8 mouse cellular contexts compared by ENCODE assay signal in the genomic region with DNA sequence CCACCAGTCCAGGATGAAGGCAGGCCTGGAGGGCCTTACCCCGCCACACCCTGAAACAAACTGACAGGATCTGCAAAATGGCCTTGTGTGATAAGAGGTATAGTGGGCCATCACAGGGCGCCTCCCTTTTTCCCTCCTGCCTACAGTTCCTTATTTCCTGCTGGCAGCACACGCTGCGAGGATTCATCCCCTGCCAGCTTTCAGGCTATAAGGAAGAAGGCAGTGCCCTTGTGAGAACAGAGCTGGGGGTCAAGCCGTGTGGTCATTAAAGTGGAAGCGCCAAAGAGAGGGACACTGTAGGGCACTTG. TPM values are rescaled to one million over a fixed set of nuclear protein-coding genes. Genes with fewer than 3 reads are reported as not detected.
DNase-seq lines count a peak whose midpoint lies in the region; ATAC-seq and TF ChIP-seq lines count a peak whose summit lies in the region.

No protein-coding gene starts in this region.

- H3K27me3 ChIP-seq in embryonic facial prominence, embryonic 12.5 days = no peaks in the 10 kb centered on the region
- no peaks in the 10 kb centered on the region for H3K27me3 ChIP-seq in intestine, embryonic 14.5 days (replicated peaks; ENCODE audit: control insufficient read depth, insufficient read depth, low read length)
- H3K27me3 ChIP-seq in midbrain, embryonic 14.5 days (ENCODE audit: control insufficient read depth, insufficient read depth, low read length) = no peaks in the 10 kb centered on the region

- peaks cover 28% of the 10 kb centered on the region for H3K36me3 ChIP-seq in embryonic facial prominence, embryonic 12.5 days
- H3K36me3 ChIP-seq in intestine, embryonic 14.5 days (ENCODE audit: control insufficient read depth, insufficient read depth, low read length) = peaks cover 31% of the 10 kb centered on the region
- H3K36me3 ChIP-seq in midbrain, embryonic 14.5 days (ENCODE audit: control insufficient read depth, insufficient read depth, low read length) = peaks cover 21% of the 10 kb centered on the region

- TF ChIP-seq CTCF in lung, adult 2 months (IDR thresholded peaks at IDR 0.05; ENCODE audit: insufficient read depth, low read length) = no peak

- TF ChIP-seq POLR2A in lung, adult 2 months (IDR thresholded peaks at IDR 0.05; ENCODE audit: borderline replicate concordance, extremely low read depth, low read depth, low read length) = no peak

- H3K9me3 ChIP-seq in embryonic facial prominence, embryonic 12.5 days = no peaks in the 10 kb centered on the region
- no peaks in the 10 kb centered on the region for H3K9me3 ChIP-seq in intestine, embryonic 14.5 days (ENCODE audit: control insufficient read depth, low read length)
- H3K9me3 ChIP-seq in midbrain, embryonic 14.5 days (ENCODE audit: control insufficient read depth, low read length) = no peaks in the 10 kb centered on the region

- no peak for DNase-seq in lung, adult 2 months
- DNase-seq in lung, postnatal 36 days = no peak
- DNase-seq in intestine, embryonic 14.5 days (ENCODE audit: low spot score) = no peak
- DNase-seq in midbrain, embryonic 14.5 days = no peak
- no peak for DNase-seq in left cerebral cortex, adult 11 months (ENCODE audit: low spot score)
- no peak for DNase-seq in urinary bladder, adult 18-20 months (ENCODE audit: low spot score in 2 of 2)
- no peak for DNase-seq in thymus, postnatal 4 days

- H3K4me1 ChIP-seq in lung, adult 2 months (ENCODE audit: control insufficient read depth, insufficient read depth, low read length) = peaks cover 6% of the 10 kb centered on the region; the same call in 1 of the 2 replicates
- peaks cover 27% of the 10 kb centered on the region for H3K4me1 ChIP-seq in embryonic facial prominence, embryonic 12.5 days
- H3K4me1 ChIP-seq in intestine, embryonic 14.5 days (replicated peaks; ENCODE audit: control insufficient read depth, insufficient read depth, low read length) = peaks cover 21% of the 10 kb centered on the region
- H3K4me1 ChIP-seq in midbrain, embryonic 14.5 days (ENCODE audit: control insufficient read depth, insufficient read depth, low read length) = peaks cover 34% of the 10 kb centered on the region

- peak; percentile 10; the same call in 1 of the 2 replicates for ATAC-seq in embryonic facial prominence, embryonic 12.5 days (ENCODE audit: insufficient number of reproducible peaks, insufficient read depth, low FRiP score, low TSS enrichment)
- peak; percentile 6; the same call in 1 of the 2 replicates for ATAC-seq in intestine, embryonic 14.5 days (replicated peaks; ENCODE audit: low FRiP score, low TSS enrichment, low read depth)
- no peak for ATAC-seq in midbrain, embryonic 14.5 days (ENCODE audit: low FRiP score, low TSS enrichment)

- peak overlapping the region; percentile 94; the same call in 1 of the 2 replicates for H3K27ac ChIP-seq in embryonic facial prominence, embryonic 12.5 days
- H3K27ac ChIP-seq in intestine, embryonic 14.5 days (ENCODE audit: low read depth) = peak overlapping the region; percentile 96
- H3K27ac ChIP-seq in midbrain, embryonic 14.5 days (replicated peaks; ENCODE audit: low read depth, low read length) = peak overlapping the region; percentile 99

- peak overlapping the region; percentile 87 for H3K9ac ChIP-seq in embryonic facial prominence, embryonic 12.5 days
- peak overlapping the region; percentile 92 for H3K9ac ChIP-seq in intestine, embryonic 14.5 days (ENCODE audit: low read length)
- peak overlapping the region; percentile 96 for H3K9ac ChIP-seq in midbrain, embryonic 14.5 days (replicated peaks; ENCODE audit: low read length)

- peak overlapping the region; percentile 76 for H3K4me3 ChIP-seq in lung, adult 2 months (replicated peaks; ENCODE audit: extremely low read depth, low read depth, low read length)
- H3K4me3 ChIP-seq in embryonic facial prominence, embryonic 12.5 days = peak overlapping the region; percentile 83
- H3K4me3 ChIP-seq in intestine, embryonic 14.5 days (ENCODE audit: low read depth, low read length) = peak overlapping the region; percentile 96
- peak overlapping the region; percentile 91 for H3K4me3 ChIP-seq in midbrain, embryonic 14.5 days (replicated peaks; ENCODE audit: low read depth, low read length)

- 6% methylated on average over 6 of the region's 6 CpGs for WGBS in lung, adult 2 months
- WGBS in embryonic facial prominence, embryonic 12.5 days = 21% methylated on average over 6 of the region's 6 CpGs
- 9% methylated on average over 6 of the region's 6 CpGs for WGBS in intestine, embryonic 14.5 days
- 17% methylated on average over 6 of the region's 6 CpGs for whole genome bisulfite sequencing in midbrain, embryonic 14.5 days

- H3K4me2 ChIP-seq in embryonic facial prominence, embryonic 12.5 days (replicated peaks) = peak overlapping the region; percentile 87
- H3K4me2 ChIP-seq in intestine, embryonic 14.5 days (ENCODE audit: low read length) = peak overlapping the region; percentile 84
- peak overlapping the region; percentile 89 for H3K4me2 ChIP-seq in midbrain, embryonic 14.5 days (ENCODE audit: low read length)

RNA-seq across cellular contexts. Expression of a gene that starts 1.1 kb away (rescaled TPM):
- polyA plus RNA-seq in lung, adult 2 months (2012; rRNA removed) = 304 and 332 TPM in 2 replicates
- 418 and 438 TPM in 2 replicates for polyA plus RNA-seq in embryonic facial prominence, embryonic 12.5 days (2016; fragmentation: Nextera tagmentation; extraction: Ambion mirVana)
- polyA plus RNA-seq in intestine, embryonic 14.5 days (2014; fragmentation: Nextera tagmentation; extraction: Ambion mirVana) = 343 and 359 TPM in 2 replicates
- polyA plus RNA-seq in midbrain, embryonic 14.5 days (2014; fragmentation: Nextera tagmentation; extraction: Ambion mirVana) = 578 and 581 TPM in 2 replicates

RNA-seq across cellular contexts. Expression of a gene that starts 55.5 kb away (rescaled TPM):
- 27.3 and 47.8 TPM in 2 replicates for polyA plus RNA-seq in lung, adult 2 months (2012; rRNA removed)
- 5.9 and 6.8 TPM in 2 replicates for polyA plus RNA-seq in embryonic facial prominence, embryonic 12.5 days (2016; fragmentation: Nextera tagmentation; extraction: Ambion mirVana)
- polyA plus RNA-seq in intestine, embryonic 14.5 days (2014; fragmentation: Nextera tagmentation; extraction: Ambion mirVana) = 17.3 and 19.3 TPM in 2 replicates
- polyA plus RNA-seq in midbrain, embryonic 14.5 days (2014; fragmentation: Nextera tagmentation; extraction: Ambion mirVana) = 0.50 and 1.6 TPM in 2 replicates
